Mouse (Mus musculus): Measurements from ENCODE around the gene Kdr.

Gene Kdr

GRCm38 (mm10) chr5:75978374-75979100 lies at the start of gene Kdr:
Kdr (minus strand) TSS chr5:75978458.
- in situ Hi-C loops (cut with MseI, MboI): no loop called here

- in situ Hi-C loops (cut with MseI, MboI): loop anchor here in 1 of 2 experiments (10.0 kb wide), 1 partner anchor 88 kb away; no protein-coding TSS in a partner anchor
These were observed 48.5 kb upstream of the Kdr start for GRCm38 (mm10) chr5:76026805-76027204.

- in situ Hi-C loops (cut with MseI, MboI): loop anchor here in 1 of 2 experiments (10.0 kb wide), 1 partner anchor 89 kb away; no protein-coding TSS in a partner anchor
These were observed 47.9 kb upstream of the Kdr start for GRCm38 (mm10) chr5:76025996-76026665.

- in situ Hi-C loops (cut with MseI, MboI): loop anchor here in 1 of 2 experiments (10.0 kb wide), 1 partner anchor 92 kb away; no protein-coding TSS in a partner anchor
These were observed 44.9 kb upstream of the Kdr start for GRCm38 (mm10) chr5:76023011-76023773.

GRCm38 (mm10) chr5:76022436-76022835 lies 44.2 kb upstream of the Kdr start:
- in situ Hi-C loops (cut with MseI, MboI): loop anchor here in 1 of 2 experiments (10.0 kb wide), 1 partner anchor 92 kb away; no protein-coding TSS in a partner anchor

GRCm38 (mm10) chr5:76018321-76018720 lies 40.1 kb upstream of the Kdr start:
- in situ Hi-C loops (cut with MseI, MboI): no loop called here

- in situ Hi-C loops (cut with MseI, MboI): no loop called here
These were observed 37.8 kb upstream of the Kdr start for GRCm38 (mm10) chr5:76016086-76016485.

GRCm38 (mm10) chr5:76013881-76014431 lies 35.7 kb upstream of the Kdr start:
- in situ Hi-C loops (cut with MseI, MboI): no loop called here

GRCm38 (mm10) chr5:76006403-76006802 lies 28.1 kb upstream of the Kdr start:
- in situ Hi-C loops (cut with MseI, MboI): no loop called here

GRCm38 (mm10) chr5:75990212-75990611 lies 12.0 kb upstream of the Kdr start:
- in situ Hi-C loops (cut with MseI, MboI): no loop called here

- in situ Hi-C loops (cut with MseI, MboI): no loop called here
These were observed 9.3 kb upstream of the Kdr start for GRCm38 (mm10) chr5:75987530-75987929.

- in situ Hi-C loops (cut with MseI, MboI): no loop called here
These were observed 2.5 kb upstream of the Kdr start for GRCm38 (mm10) chr5:75980521-75981311.

- in situ Hi-C loops (cut with MseI, MboI): no loop called here
These were observed 850 bp upstream of the Kdr start for GRCm38 (mm10) chr5:75979108-75979507.

- in situ Hi-C loops (cut with MseI, MboI): no loop called here
These were observed 551 bp downstream of the Kdr start for GRCm38 (mm10) chr5:75977441-75978373.

GRCm38 (mm10) chr5:75976696-75977095 lies 1.6 kb downstream of the Kdr start:
- in situ Hi-C loops (cut with MseI, MboI): no loop called here

- in situ Hi-C loops (cut with MseI, MboI): no loop called here
These were observed 2.9 kb downstream of the Kdr start for GRCm38 (mm10) chr5:75975398-75975797.

GRCm38 (mm10) chr5:75974543-75975130 lies 3.6 kb downstream of the Kdr start:
- in situ Hi-C loops (cut with MseI, MboI): no loop called here

GRCm38 (mm10) chr5:75969887-75970286 lies 8.4 kb downstream of the Kdr start:
- in situ Hi-C loops (cut with MseI, MboI): no loop called here

GRCm38 (mm10) chr5:75962558-75962957 lies 15.7 kb downstream of the Kdr start:
- in situ Hi-C loops (cut with MseI, MboI): no loop called here
